Comparison of ENCODE assay signal across 7 mouse cellular contexts in the genomic region with DNA sequence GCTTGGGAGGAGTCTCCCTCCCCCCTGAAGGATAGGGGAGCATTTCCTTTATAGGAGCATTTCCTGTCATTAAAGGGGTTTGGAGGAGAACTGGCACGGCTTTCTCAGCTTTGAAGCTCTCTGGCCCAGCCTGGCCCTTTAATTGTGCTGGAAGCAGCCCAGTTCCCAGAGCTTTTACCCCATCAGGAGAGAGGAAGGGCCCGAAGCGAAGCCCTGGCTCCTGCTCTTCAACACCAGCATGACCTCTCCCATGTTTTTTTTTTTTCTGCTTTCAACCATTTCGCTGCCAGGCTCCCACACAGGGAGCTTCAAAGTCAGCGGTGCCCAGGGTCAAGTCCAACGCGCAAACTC. TPM values are rescaled to one million over a fixed set of nuclear protein-coding genes. Genes with fewer than 3 reads are reported as not detected.
DNase-seq lines count a peak whose midpoint lies in the region; ATAC-seq and TF ChIP-seq lines count a peak whose summit lies in the region.

No protein-coding gene starts in this region.

- peaks cover 7% of the 10 kb centered on the region for H3K4me1 ChIP-seq in midbrain, embryonic 14.5 days (ENCODE audit: control insufficient read depth, insufficient read depth, low read length)
- H3K4me1 ChIP-seq in midbrain, embryonic 13.5 days (replicated peaks) = peaks cover 21% of the 10 kb centered on the region

- no peak overlapping the region for H3ac ChIP-seq in myocyte (ENCODE audit: control insufficient read depth, insufficient read length)

- H3K9ac ChIP-seq in midbrain, embryonic 14.5 days (replicated peaks; ENCODE audit: low read length) = no peak overlapping the region
- H3K9ac ChIP-seq in midbrain, embryonic 13.5 days (replicated peaks) = no peak overlapping the region

- WGBS in midbrain, embryonic 14.5 days = 48% methylated on average over 7 of the region's 7 CpGs
- 44% methylated on average over 7 of the region's 7 CpGs for WGBS in midbrain, embryonic 13.5 days

- ATAC-seq in midbrain, embryonic 14.5 days (ENCODE audit: low FRiP score, low TSS enrichment) = no peak
- ATAC-seq in midbrain, embryonic 13.5 days = no peak
- no peak for ATAC-seq in inflammation-experienced regulatory T-cells, adult 6 months

- no peaks in the 10 kb centered on the region for H3K79me2 ChIP-seq in myocyte (ENCODE audit: control insufficient read depth, insufficient read depth)

- no peak overlapping the region for H3K4me2 ChIP-seq in midbrain, embryonic 14.5 days (ENCODE audit: low read length)
- H3K4me2 ChIP-seq in midbrain, embryonic 13.5 days (replicated peaks) = no peak overlapping the region
- peak overlapping the region; percentile 12 for H3K4me2 ChIP-seq in myocyte (ENCODE audit: low read depth)

- no peak for TF ChIP-seq POLR2A in myocyte (IDR thresholded peaks at IDR 0.05; ENCODE audit: insufficient read length, low read depth)

- H3K27me3 ChIP-seq in midbrain, embryonic 14.5 days (ENCODE audit: control insufficient read depth, insufficient read depth, low read length) = peaks cover 19% of the 10 kb centered on the region
- peaks cover 27% of the 10 kb centered on the region for H3K27me3 ChIP-seq in midbrain, embryonic 13.5 days
- H3K27me3 ChIP-seq in myocyte (ENCODE audit: control insufficient read depth, insufficient read depth, insufficient read length) = no peaks in the 10 kb centered on the region

- no peaks in the 10 kb centered on the region for H3K9me3 ChIP-seq in midbrain, embryonic 14.5 days (ENCODE audit: control insufficient read depth, low read length)
- no peaks in the 10 kb centered on the region for H3K9me3 ChIP-seq in midbrain, embryonic 13.5 days

- H3K27ac ChIP-seq in midbrain, embryonic 14.5 days (replicated peaks; ENCODE audit: low read depth, low read length) = no peak overlapping the region
- H3K27ac ChIP-seq in midbrain, embryonic 13.5 days = no peak overlapping the region

- no peak overlapping the region for H3K4me3 ChIP-seq in midbrain, embryonic 14.5 days (replicated peaks; ENCODE audit: low read depth, low read length)
- H3K4me3 ChIP-seq in midbrain, embryonic 13.5 days (replicated peaks) = no peak overlapping the region
- no peak overlapping the region for H3K4me3 ChIP-seq in myocyte

- H3K36me3 ChIP-seq in midbrain, embryonic 14.5 days (ENCODE audit: control insufficient read depth, insufficient read depth, low read length) = no peaks in the 10 kb centered on the region
- no peaks in the 10 kb centered on the region for H3K36me3 ChIP-seq in midbrain, embryonic 13.5 days
- H3K36me3 ChIP-seq in myocyte (ENCODE audit: control insufficient read depth, insufficient read depth) = no peaks in the 10 kb centered on the region

- peak; percentile 38 for DNase-seq in midbrain, embryonic 14.5 days
- DNase-seq in cerebellum, postnatal 14 days = peak; percentile 63 to 79
- peak; percentile 83 for DNase-seq in kidney, postnatal 14 days
- no peak for DNase-seq in right cerebral cortex, postnatal 4 days

TF ChIP-seq in myocyte, 11 proteins besides CTCF, POLR2A, EP300 and RAD21:
- TF ChIP-seq MYOG (IDR thresholded peaks at IDR 0.05; ENCODE audit: control insufficient read depth in 1 of 3, insufficient read depth in 1 of 3, insufficient read length in 2 of 3, low read depth in 2 of 3) (no peak), TCF12 (IDR thresholded peaks at IDR 0.05; ENCODE audit: insufficient read depth, poor library complexity, severe bottlenecking) (no peak), TCF3 (IDR thresholded peaks at IDR 0.05; ENCODE audit: insufficient read length, low read depth) (no peak), E2F4 (IDR thresholded peaks at IDR 0.05; ENCODE audit: insufficient read depth) (no peak), MAX (IDR thresholded peaks at IDR 0.05; ENCODE audit: low read depth) (no peak), REST (IDR thresholded peaks at IDR 0.05; ENCODE audit: insufficient read depth, insufficient read length) (no peak), POLR2AphosphoS2 (IDR thresholded peaks at IDR 0.05; ENCODE audit: insufficient read length, low read depth) (no peak), SRF (IDR thresholded peaks at IDR 0.05; ENCODE audit: control insufficient read depth, insufficient read length, low read depth) (no peak), USF1 (IDR thresholded peaks at IDR 0.05; ENCODE audit: low read depth) (no peak), CEBPB (IDR thresholded peaks at IDR 0.05; ENCODE audit: insufficient read depth, poor library complexity, severe bottlenecking) (no peak), MYOD1 (IDR thresholded peaks at IDR 0.05; ENCODE audit: control insufficient read depth in 1 of 3, insufficient read length in 2 of 3, low read depth in 2 of 3) (no peak)
TF ChIP-seq in myocyte: peak in this region for 0.

RNA-seq across cellular contexts. Expression of gene Afap1l2, which starts 4.6 kb away (rescaled TPM):
- 5.7 and 8.8 TPM in 2 replicates for polyA plus RNA-seq in midbrain, embryonic 14.5 days (2014; fragmentation: Nextera tagmentation; extraction: Ambion mirVana)
- 5.5 TPM in 2 replicates for polyA plus RNA-seq in midbrain, embryonic 13.5 days (2015; fragmentation: Nextera tagmentation; extraction: Ambion mirVana)
- 15.2 TPM for polyA plus RNA-seq in myocyte (2012; fragmentation: generic; extraction: Trizol)
- not detected for polyA plus RNA-seq in inflammation-experienced regulatory T-cells, adult 6 months (2017; shearing (Covaris generic))
